9 mouse cellular contexts compared by ENCODE assay signal in the genomic region with DNA sequence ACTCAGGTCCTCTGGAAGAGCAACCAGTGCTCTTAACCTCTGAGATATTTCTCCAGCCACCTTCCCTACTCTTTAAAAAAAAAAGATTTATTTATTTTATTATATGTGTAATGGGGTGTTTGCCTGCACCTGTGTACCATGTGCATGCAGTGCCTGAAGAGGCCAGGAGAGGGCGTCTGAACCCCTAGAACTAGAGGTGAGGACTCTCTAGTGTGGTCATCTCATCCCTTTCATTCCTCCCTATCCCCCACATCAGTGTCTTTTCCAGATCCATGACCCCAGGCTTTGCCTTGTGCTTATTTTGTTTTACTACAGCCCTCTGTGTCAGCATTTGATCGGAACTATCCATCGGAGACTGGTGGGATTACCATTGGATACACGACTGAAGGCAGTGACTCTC. TPM values are rescaled to one million over a fixed set of nuclear protein-coding genes. Genes with fewer than 3 reads are reported as not detected.
DNase-seq lines count a peak whose midpoint lies in the region; ATAC-seq and TF ChIP-seq lines count a peak whose summit lies in the region.
"Had no signal": no experiment of that assay in that cellular context is flagged by ENCODE, and none has a peak within 500 bp of the region (broad histone marks: within the 10 kb centered on the region; RNA-seq: fewer than 3 reads in every experiment).

No protein-coding gene starts in this region.

- no peak overlapping the region for H3K27ac ChIP-seq in kidney, embryonic 14.5 days (ENCODE audit: low read depth, low read length)
- H3K27ac ChIP-seq in heart, embryonic 11.5 days (ENCODE audit: low read depth, low read length), result no peak overlapping the region
- H3K27ac ChIP-seq: hindbrain, embryonic 15.5 days had no signal

- H3K36me3 ChIP-seq in kidney, embryonic 14.5 days (ENCODE audit: control insufficient read depth, insufficient read depth, low read length), result no peaks in the 10 kb centered on the region
- no peaks in the 10 kb centered on the region for H3K36me3 ChIP-seq in E14TG2a.4 (ENCODE audit: insufficient read depth, low read length)
- no peaks in the 10 kb centered on the region for H3K36me3 ChIP-seq in heart, embryonic 11.5 days (ENCODE audit: control insufficient read depth, insufficient read depth, low read length)
- H3K36me3 ChIP-seq: hindbrain, embryonic 15.5 days had no signal

- no peak for ATAC-seq in kidney, embryonic 14.5 days (ENCODE audit: low FRiP score, low TSS enrichment)
- no peak for ATAC-seq in heart, embryonic 11.5 days (replicated peaks; ENCODE audit: insufficient number of reproducible peaks, low FRiP score, low TSS enrichment)

- H3K4me1 ChIP-seq in kidney, embryonic 14.5 days (ENCODE audit: control insufficient read depth, insufficient read depth, low read length), result no peaks in the 10 kb centered on the region
- peaks cover 45% of the 10 kb centered on the region for H3K4me1 ChIP-seq in E14TG2a.4 (replicated peaks; ENCODE audit: low read depth, low read length)
- H3K4me1 ChIP-seq in heart, embryonic 11.5 days (ENCODE audit: control insufficient read depth, insufficient read depth, low read length), result peaks cover 2% of the 10 kb centered on the region; the same call in 1 of the 2 replicates
- H3K4me1 ChIP-seq: hindbrain, embryonic 15.5 days had no signal

- 67% methylated on average over 4 of the region's 4 CpGs for WGBS in kidney, embryonic 14.5 days
- WGBS in heart, embryonic 11.5 days (ENCODE audit: insufficient replicate concordance), result 59% methylated on average over 4 of the region's 4 CpGs

- no peak overlapping the region for H3K9ac ChIP-seq in kidney, embryonic 14.5 days (ENCODE audit: low read depth, low read length)
- no peak overlapping the region for H3K9ac ChIP-seq in heart, embryonic 11.5 days (ENCODE audit: low read depth, low read length)
- H3K9ac ChIP-seq: hindbrain, embryonic 15.5 days had no signal

- no peaks in the 10 kb centered on the region for H3K9me3 ChIP-seq in kidney, embryonic 14.5 days (ENCODE audit: control insufficient read depth, low read length)
- H3K9me3 ChIP-seq in E14TG2a.4 (ENCODE audit: low read length), result no peaks in the 10 kb centered on the region
- H3K9me3 ChIP-seq in heart, embryonic 11.5 days (replicated peaks; ENCODE audit: control insufficient read depth, low read length), result no peaks in the 10 kb centered on the region
- H3K9me3 ChIP-seq: hindbrain, embryonic 15.5 days had no signal

- DNase-seq in kidney, adult 18-20 months, result peak; percentile 27
- peak; percentile 66 for DNase-seq in cerebellum, adult 11 months
- peak; percentile 10 for DNase-seq in lung, postnatal 10 days
- DNase-seq in urinary bladder, postnatal 14 days (ENCODE audit: low spot score), result no peak
- no peak for DNase-seq in right cerebral cortex, postnatal 25 days

- peak; percentile 85 for TF ChIP-seq CTCF in E14TG2a.4 (conservative IDR thresholded peaks at IDR 0.05; ENCODE audit: low read length)

- H3K27me3 ChIP-seq in kidney, embryonic 14.5 days (ENCODE audit: control insufficient read depth, insufficient read depth, low read length), result no peaks in the 10 kb centered on the region
- H3K27me3 ChIP-seq in E14TG2a.4 (ENCODE audit: insufficient read depth, low read length), result no peaks in the 10 kb centered on the region
- H3K27me3 ChIP-seq in heart, embryonic 11.5 days (ENCODE audit: control insufficient read depth, insufficient read depth, low read length), result no peaks in the 10 kb centered on the region
- H3K27me3 ChIP-seq: hindbrain, embryonic 15.5 days had no signal

- no peak overlapping the region for H3K4me2 ChIP-seq in kidney, embryonic 14.5 days (replicated peaks; ENCODE audit: low read depth, low read length)
- no peak overlapping the region for H3K4me2 ChIP-seq in heart, embryonic 11.5 days
- H3K4me2 ChIP-seq: hindbrain, embryonic 15.5 days had no signal

- no peak overlapping the region for H3K4me3 ChIP-seq in kidney, embryonic 14.5 days (ENCODE audit: low read length)
- H3K4me3 ChIP-seq in E14TG2a.4 (replicated peaks; ENCODE audit: low read length), result no peak overlapping the region
- no peak overlapping the region for H3K4me3 ChIP-seq in heart, embryonic 11.5 days (ENCODE audit: low read depth, low read length)
- H3K4me3 ChIP-seq: hindbrain, embryonic 15.5 days had no signal

RNA-seq across cellular contexts. Expression of gene Krt222, which starts 5.2 kb away (rescaled TPM):
- polyA plus RNA-seq in kidney, embryonic 14.5 days (2014; fragmentation: Nextera tagmentation; extraction: Ambion mirVana), result 0.11 and 0.51 TPM in 2 replicates
- polyA plus RNA-seq in heart, embryonic 11.5 days (2014; fragmentation: Nextera tagmentation; extraction: Ambion mirVana), result 1.2 TPM in 2 replicates

RNA-seq across cellular contexts. Expression of gene Smarce1, which starts 18.3 kb away (rescaled TPM):
- 190 and 229 TPM in 2 replicates for polyA plus RNA-seq in kidney, embryonic 14.5 days (2014; fragmentation: Nextera tagmentation; extraction: Ambion mirVana)
- polyA plus RNA-seq in heart, embryonic 11.5 days (2014; fragmentation: Nextera tagmentation; extraction: Ambion mirVana), result 125 and 130 TPM in 2 replicates

RNA-seq across cellular contexts. Expression of gene Krt24, which starts 35.9 kb away (rescaled TPM):
- polyA plus RNA-seq in kidney, embryonic 14.5 days (2014; fragmentation: Nextera tagmentation; extraction: Ambion mirVana), result not detected in 2 replicates
- polyA plus RNA-seq in heart, embryonic 11.5 days (2014; fragmentation: Nextera tagmentation; extraction: Ambion mirVana), result not detected in 2 replicates

Comparison
In these comparisons a context has a peak if more than half of its experiments do, and no peak if none do; other contexts are left out.
1. DNase-seq: peak in kidney, adult 18-20 months (single experiment), cerebellum, adult 11 months (single experiment) and lung, postnatal 10 days (single experiment); none in urinary bladder, postnatal 14 days (single experiment) and right cerebral cortex, postnatal 25 days (single experiment).